Mouse (Mus musculus) myocyte (in vitro differentiated cells): ENCODE data around the gene Htr6.

Source experiments
- CEBPB ChIP-seq: IDR thresholded peaks from 2 replicates; pipeline ENCODE4 v1.6.1; 2011; ENCODE audit warnings: mild to moderate bottlenecking, moderate library complexity; ENCODE audit not compliant: poor library complexity, insufficient read depth, severe bottlenecking
- E2F4 ChIP-seq: IDR thresholded peaks from one replicate; pipeline ENCODE4 v1.6.1; 2011; ENCODE audit warnings: mild to moderate bottlenecking, control low read depth, moderate library complexity; ENCODE audit not compliant: insufficient read depth
- MAX ChIP-seq: IDR thresholded peaks from one replicate; pipeline ENCODE4 v1.6.1; 2011; ENCODE audit warnings: low read depth, mild to moderate bottlenecking, control low read depth
- MYOD1 ChIP-seq, 3 experiments: IDR thresholded peaks; one replicate each; pipeline ENCODE4 v1.6.1; 2011; ENCODE audit warnings: control low read depth in 2 of 3, low read depth in 2 of 3, mild to moderate bottlenecking in 2 of 3, moderate library complexity in 1 of 3; ENCODE audit not compliant: insufficient read length in 2 of 3, control insufficient read depth in 1 of 3
- MYOG ChIP-seq, 3 experiments: IDR thresholded peaks; one replicate each; pipeline ENCODE4 v1.6.1; 2011; ENCODE audit warnings: control low read depth in 2 of 3, low read depth in 2 of 3, mild to moderate bottlenecking in 2 of 3; ENCODE audit not compliant: insufficient read length in 2 of 3, control insufficient read depth in 1 of 3, insufficient read depth in 1 of 3
- POLR2A ChIP-seq: IDR thresholded peaks from one replicate; pipeline ENCODE4 v1.6.1; 2011; ENCODE audit warnings: low read depth, mild to moderate bottlenecking, control low read depth, moderate library complexity; ENCODE audit not compliant: insufficient read length
- POLR2AphosphoS2 ChIP-seq: IDR thresholded peaks from one replicate; pipeline ENCODE4 v1.6.1; 2011; ENCODE audit warnings: low read depth, control low read depth; ENCODE audit not compliant: insufficient read length
- REST ChIP-seq: IDR thresholded peaks from one replicate; pipeline ENCODE4 v1.6.1; 2011; ENCODE audit warnings: mild to moderate bottlenecking, control low read depth, moderate library complexity; ENCODE audit not compliant: insufficient read depth, insufficient read length
- TCF12 ChIP-seq: IDR thresholded peaks from one replicate; pipeline ENCODE4 v1.6.1; 2011; ENCODE audit warnings: mild to moderate bottlenecking, control low read depth; ENCODE audit not compliant: poor library complexity, insufficient read depth, severe bottlenecking
- TCF3 ChIP-seq: IDR thresholded peaks from one replicate; pipeline ENCODE4 v1.6.1; 2011; ENCODE audit warnings: low read depth, control low read depth; ENCODE audit not compliant: insufficient read length
- USF1 ChIP-seq: IDR thresholded peaks from one replicate; pipeline ENCODE4 v1.6.1; 2011; ENCODE audit warnings: low read depth, mild to moderate bottlenecking, control low read depth, moderate library complexity

GRCm38 (mm10) chr4:139035799-139036198 lies 39.6 kb downstream of the Htr6 start:
- TF ChIP-seq USF1, result no peak
- no peak for TF ChIP-seq MYOD1 (IDR thresholded peaks at IDR 0.05; ENCODE audit: control insufficient read depth in 1 of 3, insufficient read length in 2 of 3, low read depth in 2 of 3)
- no peak for TF ChIP-seq TCF3
- no peak for TF ChIP-seq POLR2A
- no peak for TF ChIP-seq E2F4
- TF ChIP-seq TCF12, result no peak
- no peak for TF ChIP-seq POLR2AphosphoS2
- TF ChIP-seq MAX, result no peak
- TF ChIP-seq REST, result no peak
- TF ChIP-seq CEBPB, result no peak
- no peak for TF ChIP-seq MYOG (IDR thresholded peaks at IDR 0.05; ENCODE audit: control insufficient read depth in 1 of 3, insufficient read depth in 1 of 3, insufficient read length in 2 of 3, low read depth in 2 of 3)
